Mouse (Mus musculus): Measurements from ENCODE around the gene Ptprn2.

The Ptprn2 gene

DNA sequence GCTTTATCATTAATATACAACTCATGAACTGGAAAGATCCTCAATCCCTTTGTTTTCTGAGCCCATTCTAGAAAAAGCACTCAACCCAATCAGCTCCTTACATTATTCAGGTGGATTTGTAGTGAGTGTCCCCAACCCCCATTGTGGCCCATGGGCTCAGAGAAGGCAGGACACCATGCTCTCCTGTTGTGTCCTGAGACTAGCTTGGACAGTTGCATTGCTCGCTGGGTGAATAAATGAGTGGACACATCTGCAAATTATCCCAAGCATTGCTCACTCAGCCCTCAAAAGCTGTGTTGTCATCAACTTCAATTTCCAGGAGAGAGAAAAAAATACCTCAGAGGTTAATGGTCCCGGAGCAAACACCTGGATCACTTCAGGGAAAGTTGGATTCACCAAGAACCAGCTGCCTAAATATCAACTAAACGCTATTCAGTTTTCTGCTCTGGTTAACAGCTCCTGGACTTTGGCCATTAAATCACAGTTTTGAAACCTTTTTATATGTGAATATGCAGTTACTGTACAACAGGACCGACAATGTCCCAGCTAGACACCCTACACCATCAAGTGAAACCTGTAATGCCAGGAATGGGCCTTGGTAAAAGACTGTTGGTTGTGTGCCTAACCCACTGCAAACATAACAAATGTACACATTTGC lies 376.0 kb downstream of the Ptprn2 start:
- no peak for DNase-seq (ENCODE audit: extremely low spot score, low read depth, low spot score)

DNA sequence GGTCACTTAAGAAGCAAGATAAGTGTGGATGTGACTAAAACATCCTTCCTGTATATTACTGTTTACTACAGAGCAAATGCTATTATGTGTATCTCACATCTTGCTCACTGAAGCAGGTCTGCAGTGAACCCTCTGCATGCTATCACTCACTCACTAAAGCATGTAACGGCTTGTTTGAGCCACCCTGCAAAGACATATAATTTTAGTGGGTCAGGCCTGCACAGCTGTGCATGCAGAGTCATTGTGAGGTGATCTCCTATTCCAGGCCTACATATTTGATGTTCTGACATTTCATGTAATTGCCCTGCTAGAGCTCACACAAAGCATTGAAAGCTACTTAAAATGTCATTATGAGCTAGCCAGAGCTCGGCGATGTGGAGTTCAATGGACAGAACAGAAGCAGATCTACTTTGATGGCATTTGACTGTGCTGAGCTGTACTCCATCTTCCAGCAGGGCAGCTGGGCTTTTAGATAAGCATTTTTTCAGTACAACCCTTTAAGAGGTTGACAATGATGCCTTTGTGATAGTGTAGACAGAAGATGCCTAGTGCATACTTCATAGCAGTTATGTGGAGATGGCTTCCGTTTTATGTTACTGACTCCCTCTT lies 377.9 kb downstream of the Ptprn2 start:
- no peak for DNase-seq (ENCODE audit: extremely low spot score, low read depth, low spot score)

DNA sequence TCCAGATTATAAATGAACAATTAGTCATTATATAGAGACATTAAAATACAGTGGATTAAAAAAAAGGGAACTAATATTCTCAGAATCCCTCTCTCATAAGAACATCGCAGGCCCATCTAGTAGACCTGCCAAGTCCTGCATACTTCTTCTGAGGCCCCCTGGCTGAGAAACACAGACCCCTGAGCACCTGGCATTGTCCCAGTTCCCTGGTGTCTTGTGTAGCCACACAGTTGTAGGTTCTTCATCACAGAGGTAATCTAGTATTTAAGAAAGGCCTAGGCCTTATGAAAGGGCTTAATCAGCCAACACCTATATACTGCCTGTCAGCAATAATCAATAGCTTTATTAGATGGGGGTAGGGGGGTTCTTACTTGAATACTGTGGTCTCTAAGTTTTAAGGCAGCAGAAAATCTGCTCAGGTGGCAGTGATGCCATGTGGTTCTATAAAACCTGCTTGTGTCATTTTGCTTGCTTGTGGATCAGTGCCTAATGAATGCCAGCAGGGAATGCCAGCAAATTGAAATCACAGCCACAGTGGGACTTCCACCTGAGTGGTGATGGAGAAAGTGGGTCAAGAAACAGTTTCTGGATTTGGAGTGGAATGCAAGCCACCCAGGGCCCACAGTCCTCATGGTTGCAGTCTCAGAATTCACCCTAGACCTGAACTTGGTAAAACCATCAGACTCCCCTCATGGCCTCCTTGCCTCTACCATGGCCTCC lies 388.5 kb downstream of the Ptprn2 start:
- DNase-seq (ENCODE audit: extremely low spot score, low read depth, low spot score) = no peak

DNA sequence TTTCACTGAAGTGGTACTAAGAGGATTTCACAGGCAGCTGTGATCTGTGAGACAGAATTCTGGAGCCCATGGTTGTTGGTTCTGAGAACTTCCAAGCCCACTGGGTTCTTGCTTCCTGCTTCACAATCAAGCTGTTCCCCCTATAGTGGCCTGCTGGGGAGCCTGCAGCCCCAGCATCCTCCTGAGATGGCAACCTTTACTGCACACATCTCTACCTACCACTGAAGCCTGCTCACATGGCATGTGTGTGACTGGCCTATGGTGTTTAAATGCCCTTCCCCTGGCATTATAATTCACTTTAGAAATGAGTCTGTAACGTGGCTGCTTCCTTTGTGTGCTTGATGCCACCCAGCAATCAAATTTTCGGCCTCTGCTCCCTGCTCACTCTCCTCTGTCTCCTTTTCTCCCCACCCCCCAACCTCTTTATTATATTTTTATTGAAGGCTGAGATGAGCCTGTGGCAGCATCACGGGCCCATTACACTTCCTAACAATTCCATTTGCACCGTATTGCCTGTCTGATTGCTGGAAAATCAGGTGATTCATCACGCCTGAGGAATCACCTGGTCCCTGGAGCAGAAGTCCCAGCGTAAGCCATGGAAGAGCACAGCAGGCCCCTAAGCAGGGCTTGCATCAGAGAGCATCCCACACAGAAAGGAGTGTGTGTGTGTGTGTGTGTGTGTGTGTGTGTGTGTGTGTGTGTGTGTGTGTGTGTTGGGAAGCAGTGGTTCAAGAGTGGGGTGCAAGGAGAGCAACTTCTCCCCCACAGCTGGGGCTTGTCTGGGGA lies 402.2 kb downstream of the Ptprn2 start:
- no peak for DNase-seq (ENCODE audit: extremely low spot score, low read depth, low spot score)

DNA sequence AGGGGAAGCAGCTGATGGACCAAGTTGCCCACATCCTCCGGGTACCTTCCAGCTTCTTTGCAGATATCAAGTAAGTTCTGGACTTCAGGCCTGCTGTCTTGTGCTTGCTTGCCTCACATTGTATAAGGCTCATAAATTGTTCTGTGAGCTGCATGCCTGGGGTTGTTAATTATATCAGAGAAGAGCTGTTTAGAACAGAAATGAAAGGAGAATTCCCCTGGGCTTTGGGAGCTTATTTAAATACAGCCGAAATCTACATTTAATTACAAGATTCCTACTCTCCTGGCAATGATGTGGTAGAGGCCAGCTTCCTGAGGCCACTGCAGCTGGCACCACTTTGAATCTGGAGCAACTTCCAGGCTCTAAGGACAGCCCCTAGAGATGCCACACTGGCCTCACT lies 403.3 kb downstream of the Ptprn2 start:
- no peak for DNase-seq (ENCODE audit: extremely low spot score, low read depth, low spot score)

DNA sequence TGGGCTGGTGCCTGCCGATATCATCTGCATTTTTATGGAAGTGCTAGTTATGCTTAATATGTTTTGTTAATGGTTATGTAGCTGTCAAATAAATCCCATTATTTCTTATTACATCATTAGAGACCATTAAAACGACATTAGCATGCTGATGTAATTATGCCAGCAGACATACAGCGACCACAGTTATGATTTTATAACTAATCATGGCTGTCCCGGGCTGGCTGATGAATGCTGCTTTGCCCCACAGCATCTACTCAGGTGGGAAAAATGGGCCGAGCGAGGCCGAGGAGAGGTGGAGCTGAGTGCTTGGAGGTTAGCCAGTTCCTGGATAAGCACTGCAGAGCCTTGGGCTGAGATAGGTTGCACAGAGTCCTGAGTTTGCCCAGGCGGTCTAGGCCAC lies 407.1 kb downstream of the Ptprn2 start:
- DNase-seq (ENCODE audit: extremely low spot score, low read depth, low spot score) = no peak

DNA sequence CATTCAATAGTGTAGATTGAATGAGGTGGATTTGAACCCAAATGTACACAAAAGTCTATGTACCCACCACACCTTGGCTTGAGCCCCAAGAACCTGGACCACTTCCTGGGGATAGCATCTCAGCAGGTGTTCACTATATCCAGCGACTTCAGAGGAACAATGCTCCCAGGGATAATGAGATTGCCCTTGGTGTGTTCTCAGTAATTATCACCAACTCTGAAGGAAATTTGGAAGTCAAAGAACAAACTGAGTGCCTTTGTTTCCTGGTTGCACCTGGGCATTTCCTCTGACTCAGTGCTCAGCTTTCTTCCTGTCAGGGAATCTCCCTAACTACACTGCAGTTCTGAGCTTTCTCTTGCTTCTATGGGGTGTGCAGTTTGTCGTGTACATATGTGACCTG lies 411.1 kb downstream of the Ptprn2 start:
- no peak for DNase-seq (ENCODE audit: extremely low spot score, low read depth, low spot score)

DNA sequence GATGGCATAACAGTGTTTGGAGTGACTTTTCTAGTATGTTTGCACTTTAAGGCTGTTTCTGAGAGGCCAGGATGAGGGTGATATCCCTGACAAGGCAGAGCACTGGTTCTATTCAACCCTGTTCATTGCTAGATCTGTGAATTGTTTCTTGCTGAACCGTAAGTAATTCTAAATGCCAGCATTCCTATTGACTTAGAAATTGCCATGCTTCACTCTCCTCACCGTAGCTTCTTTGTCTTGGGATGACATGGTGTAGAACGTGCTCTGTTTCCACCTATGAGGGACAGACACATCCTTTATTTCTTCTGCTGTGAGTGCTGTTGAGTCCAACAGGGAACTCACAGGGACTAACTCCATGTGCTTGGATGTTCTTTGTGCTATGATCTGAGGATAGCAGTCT lies 416.3 kb downstream of the Ptprn2 start:
- DNase-seq (ENCODE audit: extremely low spot score, low read depth, low spot score) = no peak

DNA sequence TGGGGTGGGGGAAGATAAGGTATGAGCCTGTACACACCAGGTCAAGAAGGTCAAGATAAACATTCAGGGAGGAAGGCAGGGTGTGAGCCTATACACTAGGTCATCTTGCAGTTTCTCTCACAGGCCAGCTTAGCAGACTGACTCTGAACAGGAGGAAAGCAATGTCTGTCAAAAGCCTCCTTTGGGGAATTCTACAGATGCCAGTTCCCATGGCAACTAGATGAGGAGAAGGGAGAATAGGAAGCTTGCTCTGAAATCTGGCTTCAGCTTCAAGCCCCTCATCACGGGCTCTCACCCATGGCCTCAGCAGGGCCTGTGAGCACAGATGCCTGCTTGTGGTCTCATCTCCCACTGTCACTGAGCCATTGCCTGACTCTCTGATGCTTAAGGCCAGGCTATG lies 421.9 kb downstream of the Ptprn2 start:
- no peak for DNase-seq (ENCODE audit: extremely low spot score, low read depth, low spot score)

DNA sequence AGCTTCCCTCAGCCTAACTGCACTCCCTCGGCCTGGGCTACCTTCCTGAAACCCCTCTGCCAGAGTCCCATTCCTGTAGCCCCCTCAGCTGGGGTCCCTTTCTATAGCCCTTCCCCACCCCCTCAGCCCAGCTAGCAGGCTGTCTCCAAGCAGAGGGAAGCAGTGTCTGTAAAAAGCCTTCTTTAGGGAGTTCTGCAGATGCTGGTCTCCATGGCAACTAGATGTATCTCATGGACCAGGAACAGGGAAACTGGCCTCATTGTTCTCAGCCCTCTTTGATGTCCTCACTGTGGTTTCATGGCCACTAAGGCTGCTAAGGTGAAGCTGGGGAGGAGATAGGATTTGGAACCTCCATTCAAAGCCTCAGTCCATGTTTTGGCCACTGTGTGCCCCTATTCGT lies 423.1 kb downstream of the Ptprn2 start:
- DNase-seq (ENCODE audit: extremely low spot score, low read depth, low spot score) = no peak

DNA sequence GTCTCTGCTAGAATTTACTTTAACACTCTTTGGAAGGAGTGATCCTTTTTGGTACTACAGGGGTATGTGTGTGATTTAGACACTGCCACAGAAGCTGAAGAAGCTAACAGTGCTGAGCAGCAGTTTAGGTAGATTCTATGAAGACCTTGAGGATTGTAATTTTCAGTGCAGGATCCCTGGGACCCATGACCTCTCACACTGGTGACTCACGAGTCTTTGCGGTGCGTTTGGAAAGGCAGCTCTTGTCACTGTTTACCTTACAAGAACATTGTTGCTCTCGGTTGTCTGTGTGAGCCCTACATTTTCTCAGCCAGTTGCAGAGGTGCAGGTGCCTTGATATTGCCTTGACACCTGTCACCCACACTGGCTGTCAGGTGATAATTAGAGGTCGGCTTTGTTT lies 431.3 kb downstream of the Ptprn2 start:
- DNase-seq (ENCODE audit: extremely low spot score, low read depth, low spot score) = no peak

DNA sequence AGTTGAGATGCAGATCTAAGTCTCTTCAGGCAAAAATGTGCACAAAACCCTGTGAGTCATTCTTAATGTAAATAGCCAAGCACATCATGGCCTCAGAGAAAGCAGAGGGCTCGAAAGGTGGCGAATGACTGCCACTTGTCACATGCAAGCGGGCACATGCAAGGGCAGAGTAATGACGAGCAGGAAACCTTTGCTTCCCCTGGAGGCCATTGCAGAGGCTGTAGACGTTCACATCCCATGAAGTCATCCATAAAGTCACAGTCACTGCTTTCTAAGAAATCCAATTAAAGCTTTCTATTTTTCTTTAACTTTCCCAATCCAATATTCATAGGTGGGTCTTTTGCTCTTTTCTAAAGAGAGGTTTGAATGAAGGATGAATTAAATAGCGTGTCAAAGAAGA lies 433.7 kb downstream of the Ptprn2 start:
- no peak for DNase-seq (ENCODE audit: extremely low spot score, low read depth, low spot score)

DNA sequence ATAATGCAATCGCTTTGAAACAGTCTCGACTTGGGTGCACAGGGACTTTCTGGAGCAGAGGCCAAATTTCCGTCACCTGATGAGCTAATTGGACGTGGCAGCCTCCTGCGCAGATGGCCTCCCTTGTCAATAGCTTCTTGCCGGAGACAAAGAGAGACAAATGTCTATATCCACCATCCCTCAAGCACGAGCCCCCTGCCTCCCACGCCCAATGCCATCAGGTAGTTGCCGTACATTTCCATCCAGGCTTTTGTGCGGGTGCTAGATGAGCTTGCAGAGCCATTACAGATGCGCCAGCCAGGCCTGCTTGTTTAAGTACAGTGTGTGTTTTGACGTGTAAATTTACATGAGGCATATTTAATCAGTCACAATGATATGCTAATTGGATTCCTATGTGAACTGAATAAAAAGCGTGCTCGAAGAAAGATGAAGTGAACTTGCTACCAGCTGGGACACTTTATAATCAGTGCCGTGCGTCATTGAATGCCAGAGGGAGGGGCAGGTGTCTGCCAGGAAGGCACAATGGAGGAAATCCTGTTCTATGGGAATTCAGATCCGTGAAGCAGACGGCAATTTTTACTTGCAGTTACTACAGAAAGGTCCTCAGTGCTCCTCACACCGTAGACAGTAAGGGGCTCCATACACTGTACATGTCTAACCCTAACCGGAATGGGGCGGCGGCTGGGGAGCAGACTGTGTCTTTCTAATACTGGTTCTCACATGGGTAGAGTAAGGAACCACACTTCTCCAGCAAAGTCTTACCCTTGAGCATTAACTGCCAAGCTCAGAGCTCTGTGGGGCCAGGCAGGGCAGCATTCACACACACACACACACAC lies 434.4 kb downstream of the Ptprn2 start:
- no peak for DNase-seq (ENCODE audit: extremely low spot score, low read depth, low spot score)

DNA sequence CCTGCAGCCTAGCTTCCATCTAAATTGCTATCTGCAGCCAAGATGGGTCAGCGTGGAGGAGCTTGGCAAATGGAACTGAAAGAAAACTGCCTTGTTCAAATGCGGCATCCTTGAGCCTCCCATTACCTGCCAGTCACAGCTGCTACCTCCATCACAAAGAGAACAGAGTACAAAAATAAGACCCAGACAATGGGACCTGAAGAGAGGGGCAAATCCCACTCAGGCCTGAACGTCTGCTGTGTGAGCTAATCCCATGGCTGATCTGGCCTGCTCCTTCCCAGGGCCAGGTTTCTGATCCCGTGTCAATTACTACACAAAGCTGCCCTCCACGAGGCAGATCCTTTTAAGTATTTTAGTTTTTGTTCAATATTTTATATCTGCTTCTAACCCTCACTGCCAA lies 441.6 kb downstream of the Ptprn2 start:
- no peak for DNase-seq (ENCODE audit: extremely low spot score, low read depth, low spot score)

DNA sequence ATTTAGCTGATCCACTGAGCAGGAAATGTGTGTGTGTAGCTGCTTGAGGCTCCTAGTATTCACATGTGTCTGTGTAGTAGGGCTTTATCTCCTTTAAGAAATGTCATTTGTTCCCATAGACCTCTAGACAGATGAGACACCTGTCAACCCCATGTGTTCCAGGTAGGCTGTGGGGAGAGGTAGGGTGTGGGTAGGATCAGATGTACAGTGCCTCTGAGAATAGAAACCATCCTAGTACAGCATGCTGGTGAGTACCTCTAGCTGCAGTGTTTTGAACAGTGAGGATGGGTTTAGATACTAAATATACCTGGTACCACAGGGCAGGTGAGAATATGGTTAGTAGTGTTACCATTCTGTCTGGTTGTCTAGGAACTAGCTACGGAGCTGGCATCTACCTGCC lies 442.0 kb downstream of the Ptprn2 start:
- DNase-seq (ENCODE audit: extremely low spot score, low read depth, low spot score) = no peak

DNA sequence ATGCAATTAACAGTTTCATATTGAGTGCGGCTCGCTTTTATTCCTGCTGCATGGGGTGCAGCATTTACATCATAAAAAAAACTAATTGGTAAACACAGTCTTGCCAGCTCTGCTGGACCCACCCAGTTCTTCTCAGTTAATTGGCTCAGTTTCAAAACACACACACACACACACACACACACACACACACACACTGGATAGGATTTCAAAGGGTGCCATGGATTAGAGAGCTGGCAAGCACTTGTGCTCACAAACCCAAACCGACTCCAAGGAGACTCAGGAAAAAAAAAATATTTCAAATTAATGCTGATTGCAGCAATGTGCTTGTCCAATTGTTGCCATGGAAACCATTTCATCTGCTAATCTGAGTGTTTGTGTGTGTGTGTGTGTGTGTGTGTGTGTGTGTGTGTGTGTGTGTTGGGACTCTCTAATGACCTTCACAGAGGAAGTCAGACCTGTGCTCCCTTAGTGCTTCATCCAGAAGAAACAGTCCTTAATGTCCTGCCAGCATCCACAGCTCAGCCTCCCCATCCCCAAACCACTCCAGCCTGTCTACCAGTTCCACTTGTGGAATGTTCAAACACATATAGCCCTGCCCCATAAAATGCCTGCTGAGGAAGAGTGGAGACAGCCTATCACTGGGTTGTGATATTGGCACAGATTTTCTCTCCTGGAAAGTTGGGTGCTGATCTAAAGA lies 452.8 kb downstream of the Ptprn2 start:
- DNase-seq (ENCODE audit: extremely low spot score, low read depth, low spot score) = no peak

DNA sequence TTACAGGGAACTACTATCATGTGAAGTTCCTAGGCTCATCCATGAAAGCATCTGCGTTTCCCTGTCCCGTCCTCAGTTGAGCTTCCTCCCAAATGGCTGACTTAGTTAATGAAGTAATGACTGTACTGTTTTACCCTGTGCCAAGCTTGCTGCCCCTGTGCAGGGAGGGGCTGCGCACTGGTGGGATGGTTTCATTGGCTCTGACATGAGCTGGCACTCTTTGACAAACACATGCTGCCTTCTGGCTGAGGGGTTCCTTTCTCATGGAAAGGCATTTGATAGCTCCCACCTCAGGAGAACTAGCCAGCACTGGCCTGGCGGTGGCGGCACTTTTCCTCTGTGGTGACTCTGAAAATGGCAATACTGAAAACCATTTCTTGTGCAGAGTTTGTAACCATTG lies 458.4 kb downstream of the Ptprn2 start:
- no peak for DNase-seq (ENCODE audit: extremely low spot score, low read depth, low spot score)

DNA sequence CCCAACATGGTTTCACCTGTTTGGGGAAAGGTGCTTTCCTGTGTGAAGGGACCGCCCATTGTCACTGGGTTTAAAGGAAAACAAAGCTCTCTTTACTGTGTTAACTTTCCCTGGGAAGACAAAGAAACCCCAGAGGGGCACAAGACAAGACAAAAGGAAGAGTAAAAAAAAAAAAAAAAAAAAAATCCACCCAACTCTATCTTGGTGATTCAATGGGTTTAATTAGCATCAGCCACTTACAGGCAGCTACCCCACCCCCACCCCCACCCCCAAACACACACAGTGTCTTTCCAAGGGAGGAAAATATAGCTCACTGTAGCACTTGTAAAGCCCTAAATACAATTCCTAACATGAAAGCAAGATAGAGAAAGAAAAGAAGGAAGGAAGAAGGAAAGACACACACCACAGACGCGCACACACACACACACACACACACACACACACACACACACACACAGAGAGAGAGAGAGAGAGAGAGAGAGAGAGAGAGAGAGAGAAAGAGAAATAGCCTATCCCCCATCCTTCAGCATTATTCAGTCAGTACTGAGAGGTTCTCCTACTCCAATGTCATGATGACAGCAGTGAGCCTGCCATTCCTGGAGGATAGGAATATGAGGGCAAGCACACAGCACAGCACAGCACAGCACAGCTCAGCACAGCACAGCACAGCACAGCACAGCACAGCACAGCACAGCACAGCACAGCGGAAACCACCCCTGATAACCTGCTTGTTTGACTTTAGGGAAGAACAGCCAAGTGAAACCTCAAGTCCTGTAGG lies 462.8 kb downstream of the Ptprn2 start:
- no peak for DNase-seq (ENCODE audit: extremely low spot score, low read depth, low spot score)

DNA sequence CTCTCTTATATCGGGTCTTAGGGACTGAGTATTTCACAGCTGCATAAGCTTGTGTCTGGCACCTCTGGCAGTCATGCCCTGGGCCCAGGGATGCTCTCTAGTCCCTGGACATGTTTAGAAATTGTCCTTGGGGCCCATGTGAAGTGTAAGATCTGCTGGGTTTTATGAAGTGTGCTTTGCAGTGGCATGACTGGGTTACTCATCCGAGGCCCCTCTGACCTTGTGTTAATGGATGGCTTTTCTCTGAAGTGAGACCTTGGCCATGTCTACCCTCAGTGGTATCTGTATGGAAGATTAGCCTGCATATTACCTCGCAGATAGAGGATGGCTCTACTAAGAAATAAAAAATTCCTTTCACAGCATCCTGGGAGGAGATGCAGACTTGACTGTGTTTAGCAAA lies 464.2 kb downstream of the Ptprn2 start:
- no peak for DNase-seq (ENCODE audit: extremely low spot score, low read depth, low spot score)

Measured in hindlimb bud, embryonic 11.5 days (tissue).